Mouse (Mus musculus) heart, embryonic 15.5 days (tissue): ENCODE measurements around the gene Clpb. TPM values are rescaled to one million over a fixed set of nuclear protein-coding genes. Genes with fewer than 3 reads are reported as not detected.

Source experiments
- ATAC-seq: fragments of 200-750 bp; cut with Nextera tagmentation; replicated peaks from 2 replicates; pipeline ENCODE4 v1.8.0; 2017; ENCODE audit warnings: low read depth, moderate TSS enrichment; ENCODE audit not compliant: insufficient number of reproducible peaks, insufficient read depth, low FRiP score
- H3K27ac ChIP-seq: fragments of 300-500 bp; sonication (generic); 2 replicates; pipeline ENCODE4 v1.5.1; 2015; ENCODE audit warnings: mild to moderate bottlenecking, inconsistent platforms
- H3K27me3 ChIP-seq: fragments of 300-500 bp; sonication (generic); 2 replicates; pipeline ENCODE4 v1.6.1; 2015; ENCODE audit warnings: inconsistent platforms
- H3K36me3 ChIP-seq: fragments of 300-500 bp; sonication (generic); 2 replicates; pipeline ENCODE4 v1.6.1; 2015; ENCODE audit warnings: mild to moderate bottlenecking, inconsistent platforms
- H3K4me1 ChIP-seq: fragments of 300-500 bp; sonication (generic); replicated peaks from 2 replicates; pipeline ENCODE4 v1.6.1; 2015; ENCODE audit warnings: inconsistent platforms
- H3K4me2 ChIP-seq: fragments of 300-500 bp; sonication (generic); 2 replicates; pipeline ENCODE4 v1.6.1; 2015; ENCODE audit warnings: inconsistent platforms, mild to moderate bottlenecking, moderate library complexity
- H3K4me3 ChIP-seq: fragments of 300-500 bp; sonication (generic); 2 replicates; pipeline ENCODE4 v1.5.1; 2015; ENCODE audit warnings: mild to moderate bottlenecking, inconsistent platforms
- H3K9ac ChIP-seq: fragments of 300-500 bp; sonication (generic); 2 replicates; pipeline ENCODE4 v1.6.1; 2015; ENCODE audit warnings: mild to moderate bottlenecking, inconsistent platforms
- H3K9me3 ChIP-seq: fragments of 300-500 bp; sonication (generic); replicated peaks from 2 replicates; pipeline ENCODE4 v1.6.1; 2016; ENCODE audit warnings: inconsistent platforms
- WGBS: fragments of 180-500 bp; shearing (Covaris S2); methylation state at CpG from one replicate; pipeline ENCODE4 v1.1.7; 2015; ENCODE audit warnings: mixed read lengths; 5-methylcytosine and 5-hydroxymethylcytosine counted together
- polyA plus RNA-seq: library from polyadenylated mRNA; unstranded; fragments of >200 nt; fragmentation: Nextera tagmentation; extraction: Ambion mirVana; gene quantifications from 2 replicates; pipeline ENCODE4 v1.2.1, GENCODE M21; 2015

Gene Clpb
- polyA plus RNA-seq, 1 experiment from 2014 or later, result 43.8 TPM

- Histone ChIP-seq H3K9me3 (no peaks in the 10 kb centered on the region), H3K27me3 (no peaks in the 10 kb centered on the region), H3K4me3 (no peak overlapping the region), H3K4me1 (peaks cover 34% of the 10 kb centered on the region), H3K4me2 (peak overlapping the region; percentile 37), H3K36me3 (no peaks in the 10 kb centered on the region), H3K9ac (no peak overlapping the region), H3K27ac (peak overlapping the region; percentile 83)
- peak; percentile 73 for ATAC-seq
- 24% methylated on average over 6 of the region's 6 CpGs for WGBS
Observed at GRCm38 (mm10) chr7:101676033-101676761, 12.8 kb downstream of the Clpb start.

GRCm38 (mm10) chr7:101676762-101677308, 13.4 kb downstream of the Clpb start:
- no peak overlapping the region for H3K4me3 ChIP-seq
- no peak overlapping the region for H3K9ac ChIP-seq
- 30% methylated on average over 3 of the region's 3 CpGs for WGBS

GRCm38 (mm10) chr7:101679591-101679990, 16.2 kb downstream of the Clpb start:
- WGBS, result 14% methylated on average over 7 of the region's 7 CpGs
- Histone ChIP-seq H3K9ac (no peak overlapping the region), H3K4me1 (peaks cover 33% of the 10 kb centered on the region)

More at GRCm38 (mm10) chr7:101676762-101677308, 13.4 kb downstream of the Clpb start:
- no peaks in the 10 kb centered on the region for H3K27me3 ChIP-seq
- no peak for ATAC-seq
- peak overlapping the region; percentile 37 for H3K4me2 ChIP-seq
- H3K36me3 ChIP-seq, result no peaks in the 10 kb centered on the region
- no peaks in the 10 kb centered on the region for H3K9me3 ChIP-seq
- peaks cover 40% of the 10 kb centered on the region for H3K4me1 ChIP-seq
- H3K27ac ChIP-seq, result peak overlapping the region; percentile 83

DNA sequence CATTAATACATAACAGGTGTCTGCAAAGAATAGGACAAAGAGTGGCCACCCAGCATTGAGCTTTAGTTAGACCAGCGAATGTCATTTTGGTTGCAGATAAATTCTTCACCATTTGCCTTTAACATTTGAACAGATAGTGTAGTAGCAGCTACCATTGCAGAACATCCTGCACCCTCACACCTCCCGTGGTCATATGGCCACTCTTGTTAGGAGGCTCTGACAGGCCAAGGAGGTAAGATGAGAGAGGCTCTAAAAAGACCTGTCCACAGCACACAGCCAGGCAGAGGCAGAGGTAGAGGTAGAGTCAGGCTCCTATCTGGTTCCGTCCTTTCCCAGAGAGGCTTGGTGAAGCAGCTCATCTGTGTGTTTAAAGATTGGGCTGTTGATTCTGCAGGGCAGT, 17.5 kb downstream of the Clpb start:
- H3K27me3 ChIP-seq, result no peaks in the 10 kb centered on the region
- no peak for ATAC-seq
- peak overlapping the region; percentile 16; the same call in 1 of the 2 replicates for H3K27ac ChIP-seq
- WGBS, result 54% methylated on average over 3 of the region's 3 CpGs
- no peak overlapping the region for H3K4me3 ChIP-seq
- H3K4me2 ChIP-seq, result no peak overlapping the region
- peaks cover 27% of the 10 kb centered on the region for H3K4me1 ChIP-seq
- no peaks in the 10 kb centered on the region for H3K36me3 ChIP-seq
- H3K9me3 ChIP-seq, result no peaks in the 10 kb centered on the region
- H3K9ac ChIP-seq, result no peak overlapping the region

More at GRCm38 (mm10) chr7:101679591-101679990, 16.2 kb downstream of the Clpb start:
- no peak overlapping the region for H3K27ac ChIP-seq
- ATAC-seq, result peak; percentile 82
- H3K4me3 ChIP-seq, result no peak overlapping the region
- no peaks in the 10 kb centered on the region for H3K27me3 ChIP-seq
- no peaks in the 10 kb centered on the region for H3K9me3 ChIP-seq
- H3K36me3 ChIP-seq, result no peaks in the 10 kb centered on the region
- H3K4me2 ChIP-seq, result no peak overlapping the region

DNA sequence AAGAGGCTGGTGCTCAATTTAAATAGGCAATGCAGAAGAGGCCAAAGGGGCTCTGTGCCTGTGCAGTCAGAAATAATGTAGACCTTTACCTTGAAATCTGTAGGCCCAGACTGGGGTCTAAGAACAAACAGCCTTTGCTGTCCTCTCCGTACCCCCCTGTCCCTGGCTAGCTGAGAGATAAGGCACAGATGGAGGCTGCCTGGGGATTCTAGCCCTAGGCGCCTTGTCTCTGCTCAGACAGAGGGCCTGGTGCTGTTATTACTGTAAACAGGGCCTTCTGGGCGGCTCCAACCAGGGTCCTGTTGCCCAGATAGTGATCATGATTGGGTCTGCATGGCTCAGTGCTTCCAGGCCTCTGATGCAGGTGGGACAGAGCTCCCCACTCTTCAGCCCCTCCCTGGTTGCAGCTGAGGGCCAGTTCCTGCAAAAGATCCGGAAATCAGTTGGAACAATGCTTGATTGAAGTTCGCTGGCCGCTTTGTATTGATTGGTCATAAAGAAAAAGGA, 18.2 kb downstream of the Clpb start:
- no peaks in the 10 kb centered on the region for H3K27me3 ChIP-seq
- 52% methylated on average over 6 of the region's 6 CpGs for WGBS
- H3K4me2 ChIP-seq, result no peak overlapping the region
- H3K4me3 ChIP-seq, result no peak overlapping the region
- no peak; the same call in 1 of the 2 replicates for ATAC-seq
- no peaks in the 10 kb centered on the region for H3K36me3 ChIP-seq
- no peaks in the 10 kb centered on the region for H3K9me3 ChIP-seq
- no peak overlapping the region for H3K9ac ChIP-seq
- no peak overlapping the region for H3K27ac ChIP-seq
- peaks cover 20% of the 10 kb centered on the region for H3K4me1 ChIP-seq

DNA sequence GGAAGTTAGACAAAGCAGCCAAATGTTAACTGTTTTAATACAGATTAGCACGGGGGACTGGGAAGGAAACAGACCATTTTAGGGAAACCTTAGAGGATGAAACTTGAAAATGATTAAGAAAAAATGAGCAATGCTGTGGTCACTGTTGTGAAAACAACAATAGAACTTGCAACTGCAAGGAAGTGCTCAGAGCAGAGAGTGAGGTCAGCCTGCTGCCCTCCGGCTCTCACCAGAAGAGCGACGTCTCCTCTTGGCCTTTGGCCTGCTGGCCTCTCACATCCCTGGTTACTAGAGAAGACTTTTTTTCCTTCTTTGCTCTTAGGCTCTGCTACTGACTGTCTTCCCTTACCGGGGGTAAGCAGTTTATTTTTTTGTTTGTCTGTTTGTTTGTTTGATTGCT, 19.5 kb downstream of the Clpb start:
- Histone ChIP-seq H3K9me3 (no peaks in the 10 kb centered on the region), H3K36me3 (no peaks in the 10 kb centered on the region), H3K4me2 (no peak overlapping the region), H3K4me3 (no peak overlapping the region), H3K27me3 (no peaks in the 10 kb centered on the region), H3K4me1 (peaks cover 14% of the 10 kb centered on the region), H3K27ac (no peak overlapping the region), H3K9ac (no peak overlapping the region)
- 70% methylated on average over 5 of the region's 5 CpGs for WGBS
- ATAC-seq, result no peak

GRCm38 (mm10) chr7:101683976-101684630, 20.7 kb downstream of the Clpb start:
- 61% methylated on average over 9 of the region's 9 CpGs for WGBS
- H3K4me1 ChIP-seq, result peaks cover 14% of the 10 kb centered on the region
- H3K4me3 ChIP-seq, result no peak overlapping the region
- H3K27ac ChIP-seq, result no peak overlapping the region
- H3K36me3 ChIP-seq, result no peaks in the 10 kb centered on the region
- ATAC-seq, result no peak
- H3K9me3 ChIP-seq, result no peaks in the 10 kb centered on the region
- H3K27me3 ChIP-seq, result no peaks in the 10 kb centered on the region
- H3K9ac ChIP-seq, result no peak overlapping the region
- no peak overlapping the region for H3K4me2 ChIP-seq

DNA sequence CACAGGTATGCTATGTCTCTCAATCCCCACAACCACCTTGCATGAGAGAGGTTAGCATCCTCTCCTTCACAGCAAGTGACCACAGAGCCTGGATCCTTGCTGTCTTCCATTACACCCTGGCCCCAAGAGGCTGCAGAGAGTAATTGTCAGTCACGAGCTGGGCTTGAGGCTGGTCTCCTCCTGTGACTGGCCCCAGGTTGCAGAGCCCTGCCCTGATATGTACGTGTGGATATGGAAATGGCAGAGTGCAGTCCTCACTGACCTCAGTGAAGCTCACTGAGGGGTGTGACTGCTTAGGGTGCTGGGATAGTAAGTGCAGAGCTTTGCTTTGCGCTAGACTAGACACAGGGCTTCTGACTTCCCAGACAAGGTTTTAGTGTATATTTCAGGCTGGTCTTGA, 21.2 kb downstream of the Clpb start:
- Histone ChIP-seq H3K4me2 (no peak overlapping the region), H3K36me3 (no peaks in the 10 kb centered on the region), H3K4me3 (no peak overlapping the region), H3K4me1 (peaks cover 14% of the 10 kb centered on the region), H3K9ac (no peak overlapping the region), H3K27me3 (no peaks in the 10 kb centered on the region), H3K27ac (no peak overlapping the region), H3K9me3 (no peaks in the 10 kb centered on the region)
- WGBS, result 57% methylated on average over 3 of the region's 3 CpGs
- ATAC-seq, result no peak

DNA sequence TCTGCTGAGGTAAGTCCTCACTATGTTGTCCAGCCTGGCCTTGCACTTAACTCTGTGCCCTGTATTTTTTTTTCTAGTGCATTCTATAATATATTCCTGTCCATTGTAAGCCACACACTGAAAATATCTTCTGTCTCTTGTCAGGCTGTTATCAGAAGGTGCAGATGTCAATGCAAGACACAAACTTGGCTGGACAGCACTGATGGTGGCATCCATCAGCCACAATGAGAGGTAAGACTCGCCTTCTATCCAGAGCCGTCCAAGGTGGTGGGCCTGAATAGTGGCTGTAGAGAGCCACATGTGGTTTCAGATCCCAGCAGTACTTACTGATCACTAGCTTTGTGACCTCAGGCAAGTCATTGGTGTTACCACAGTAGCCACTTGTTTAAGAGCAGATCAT, 23.7 kb downstream of the Clpb start:
- H3K4me1 ChIP-seq, result no peaks in the 10 kb centered on the region
- no peak overlapping the region for H3K9ac ChIP-seq
- H3K9me3 ChIP-seq, result no peaks in the 10 kb centered on the region
- H3K36me3 ChIP-seq, result no peaks in the 10 kb centered on the region
- no peak for ATAC-seq
- WGBS, result 80% methylated on average over 2 of the region's 2 CpGs
- H3K27me3 ChIP-seq, result no peaks in the 10 kb centered on the region
- no peak overlapping the region for H3K4me3 ChIP-seq
- no peak overlapping the region for H3K27ac ChIP-seq
- no peak overlapping the region for H3K4me2 ChIP-seq

- 73% methylated on average over 2 of the region's 2 CpGs for WGBS
- Histone ChIP-seq H3K4me1 (no peaks in the 10 kb centered on the region), H3K27ac (no peak overlapping the region), H3K9ac (no peak overlapping the region), H3K27me3 (no peaks in the 10 kb centered on the region), H3K4me2 (no peak overlapping the region), H3K4me3 (no peak overlapping the region), H3K36me3 (no peaks in the 10 kb centered on the region), H3K9me3 (no peaks in the 10 kb centered on the region)
- ATAC-seq, result no peak
Observed at GRCm38 (mm10) chr7:101690471-101690870, 27.0 kb downstream of the Clpb start.

GRCm38 (mm10) chr7:101691863-101692262, 28.4 kb downstream of the Clpb start:
- Histone ChIP-seq H3K4me2 (no peak overlapping the region), H3K27ac (no peak overlapping the region), H3K27me3 (no peaks in the 10 kb centered on the region), H3K9me3 (no peaks in the 10 kb centered on the region), H3K36me3 (no peaks in the 10 kb centered on the region), H3K9ac (no peak overlapping the region), H3K4me1 (peaks cover 2% of the 10 kb centered on the region), H3K4me3 (no peak overlapping the region)
- no peak for ATAC-seq
- WGBS, result 91% methylated on average over 8 of the region's 8 CpGs
